8 mouse cellular contexts compared by ENCODE assay signal in the genomic region with DNA sequence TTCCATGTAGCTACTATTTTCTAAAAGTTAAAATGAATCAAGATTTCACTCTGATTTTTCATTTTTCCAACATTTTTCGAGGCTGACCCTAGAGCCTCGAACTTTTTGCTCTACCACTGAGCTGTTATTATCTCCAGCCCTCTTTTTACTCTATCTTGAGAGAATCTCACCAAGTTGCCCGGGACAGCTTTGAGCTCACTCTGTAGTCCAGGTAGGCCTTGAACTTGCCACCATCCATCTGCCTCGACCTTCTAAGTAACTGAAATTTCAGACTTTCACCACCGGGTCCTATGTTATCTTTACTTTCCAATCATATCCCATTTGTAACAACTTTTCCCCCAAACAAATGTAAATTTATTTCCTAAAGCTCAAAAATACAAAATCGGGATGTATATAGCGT. TPM values are rescaled to one million over a fixed set of nuclear protein-coding genes. Genes with fewer than 3 reads are reported as not detected.
DNase-seq lines count a peak whose midpoint lies in the region; ATAC-seq lines count a peak whose summit lies in the region.

No protein-coding gene starts in this region.

- H3K4me3 ChIP-seq in neural tube, embryonic 11.5 days (ENCODE audit: low read depth, low read length) = peak overlapping the region; percentile 99
- H3K4me3 ChIP-seq in limb, embryonic 12.5 days (replicated peaks) = peak overlapping the region; percentile 99
- peak overlapping the region; percentile 100 for H3K4me3 ChIP-seq in stomach, embryonic 16.5 days (replicated peaks; ENCODE audit: low read length)

- H3K9me3 ChIP-seq in neural tube, embryonic 11.5 days (ENCODE audit: control insufficient read depth, low read length) = no peaks in the 10 kb centered on the region
- no peaks in the 10 kb centered on the region for H3K9me3 ChIP-seq in limb, embryonic 12.5 days
- no peaks in the 10 kb centered on the region for H3K9me3 ChIP-seq in stomach, embryonic 16.5 days (replicated peaks; ENCODE audit: control insufficient read depth, low read length)

- peak; percentile 31 for DNase-seq in adrenal gland, adult 2 months
- DNase-seq in adrenal gland, adult 8-10 months = no peak
- DNase-seq in neural tube, embryonic 11.5 days (ENCODE audit: low spot score) = no peak
- DNase-seq in neural tube, embryonic 10.5 days (ENCODE audit: extremely low spot score, low spot score) = no peak
- no peak for DNase-seq in thymus, postnatal 25 days
- DNase-seq in left cerebral cortex, postnatal 14 days (ENCODE audit: low spot score in 2 of 2) = no peak

- H3K9ac ChIP-seq in neural tube, embryonic 11.5 days (ENCODE audit: low read length) = peak overlapping the region; percentile 98; the same call in 1 of the 2 replicates
- H3K9ac ChIP-seq in limb, embryonic 12.5 days (replicated peaks) = peak overlapping the region; percentile 99
- H3K9ac ChIP-seq in stomach, embryonic 16.5 days (ENCODE audit: low read length) = peak overlapping the region; percentile 99

- no peaks in the 10 kb centered on the region for H3K27me3 ChIP-seq in neural tube, embryonic 11.5 days (ENCODE audit: control insufficient read depth, insufficient read depth, low read length)
- no peaks in the 10 kb centered on the region for H3K27me3 ChIP-seq in limb, embryonic 12.5 days
- no peaks in the 10 kb centered on the region for H3K27me3 ChIP-seq in stomach, embryonic 16.5 days (ENCODE audit: control insufficient read depth, insufficient read depth, low read length)

- intact Hi-C loops in left cerebral cortex, postnatal 14 days (cut with DNase I) = loop anchor here (5.0 to 10.0 kb wide), 2 partner anchors 83 to 190 kb away; partner anchors contain the start of gene Adpgk

- no peak for ATAC-seq in neural tube, embryonic 11.5 days (ENCODE audit: insufficient read depth, low FRiP score, low TSS enrichment)
- ATAC-seq in limb, embryonic 12.5 days (ENCODE audit: insufficient number of reproducible peaks, insufficient read depth, low FRiP score, low TSS enrichment, low read depth) = no peak
- ATAC-seq in stomach, embryonic 16.5 days (ENCODE audit: insufficient read depth, low FRiP score) = no peak

- H3K4me2 ChIP-seq in neural tube, embryonic 11.5 days (ENCODE audit: low read depth) = peak overlapping the region; percentile 69
- H3K4me2 ChIP-seq in limb, embryonic 12.5 days = peak overlapping the region; percentile 87
- peak overlapping the region; percentile 73 for H3K4me2 ChIP-seq in stomach, embryonic 16.5 days (ENCODE audit: low read depth, low read length)

- peaks cover 5% of the 10 kb centered on the region; the same call in 1 of the 2 replicates for H3K4me1 ChIP-seq in neural tube, embryonic 11.5 days (ENCODE audit: control insufficient read depth, insufficient read depth, low read length)
- peaks cover 12% of the 10 kb centered on the region for H3K4me1 ChIP-seq in limb, embryonic 12.5 days (replicated peaks)
- H3K4me1 ChIP-seq in stomach, embryonic 16.5 days (ENCODE audit: control insufficient read depth, insufficient read depth, low read length) = peaks cover 6% of the 10 kb centered on the region; the same call in 1 of the 2 replicates

- H3K36me3 ChIP-seq in neural tube, embryonic 11.5 days (ENCODE audit: control insufficient read depth, insufficient read depth, low read length) = no peaks in the 10 kb centered on the region
- H3K36me3 ChIP-seq in limb, embryonic 12.5 days = peaks cover 15% of the 10 kb centered on the region; the same call in 1 of the 2 replicates
- H3K36me3 ChIP-seq in stomach, embryonic 16.5 days (ENCODE audit: control insufficient read depth, insufficient read depth, low read length) = no peaks in the 10 kb centered on the region

- 20% methylated on average over 7 of the region's 7 CpGs for WGBS in neural tube, embryonic 11.5 days
- WGBS in limb, embryonic 12.5 days = 21% methylated on average over 7 of the region's 7 CpGs
- WGBS in stomach, embryonic 16.5 days = 9% methylated on average over 7 of the region's 7 CpGs

- H3K27ac ChIP-seq in neural tube, embryonic 11.5 days (ENCODE audit: low read depth, low read length) = no peak overlapping the region
- no peak overlapping the region for H3K27ac ChIP-seq in limb, embryonic 12.5 days
- H3K27ac ChIP-seq in stomach, embryonic 16.5 days (ENCODE audit: low read length) = no peak overlapping the region

RNA-seq across cellular contexts. Expression of gene Arih1, which starts 1.7 kb away (rescaled TPM):
- 100 to 1,000 TPM in 1 of 2 experiments, 10 to 100 TPM in 1; 99.3 to 152 TPM for total RNA-seq in adrenal gland, adult 2 months (2021)
- polyA plus RNA-seq in adrenal gland, adult 2 months (2012; rRNA removed) = 10.2 and 13.6 TPM in 2 replicates
- total RNA-seq in adrenal gland, adult 8-10 months (2022) = 100 to 1,000 TPM; 107 to 144 (median 120) TPM
- 18.5 and 22.1 TPM in 2 replicates for polyA plus RNA-seq in neural tube, embryonic 11.5 days (2014; fragmentation: Nextera tagmentation; extraction: Ambion mirVana)
- polyA plus RNA-seq in limb, embryonic 12.5 days (2016; fragmentation: Nextera tagmentation; extraction: Ambion mirVana) = 23.8 and 25.3 TPM in 2 replicates
- polyA plus RNA-seq in stomach, embryonic 16.5 days (2015; fragmentation: Nextera tagmentation; extraction: Ambion mirVana) = 9.5 and 12.3 TPM in 2 replicates
- 100 to 1,000 TPM; 105 to 110 TPM for total RNA-seq in left cerebral cortex, postnatal 14 days (2021)

RNA-seq across cellular contexts. Expression of gene Hexa, which starts 54.6 kb away (rescaled TPM):
- 100 to 1,000 TPM; 134 to 162 TPM for total RNA-seq in adrenal gland, adult 2 months (2021)
- 123 and 137 TPM in 2 replicates for polyA plus RNA-seq in adrenal gland, adult 2 months (2012; rRNA removed)
- 100 to 1,000 TPM; 125 to 176 (median 142) TPM for total RNA-seq in adrenal gland, adult 8-10 months (2022)
- polyA plus RNA-seq in neural tube, embryonic 11.5 days (2014; fragmentation: Nextera tagmentation; extraction: Ambion mirVana) = 43.2 and 49.9 TPM in 2 replicates
- polyA plus RNA-seq in limb, embryonic 12.5 days (2016; fragmentation: Nextera tagmentation; extraction: Ambion mirVana) = 49.7 and 53.0 TPM in 2 replicates
- polyA plus RNA-seq in stomach, embryonic 16.5 days (2015; fragmentation: Nextera tagmentation; extraction: Ambion mirVana) = 80.9 and 87.9 TPM in 2 replicates
- total RNA-seq in left cerebral cortex, postnatal 14 days (2021) = 10 to 100 TPM; 40.1 to 43.3 TPM

RNA-seq across cellular contexts. Expression of gene Tmem202, which starts 54.9 kb away (rescaled TPM):
- 1 to 10 TPM; 2.5 to 3.5 TPM for total RNA-seq in adrenal gland, adult 2 months (2021)
- polyA plus RNA-seq in adrenal gland, adult 2 months (2012; rRNA removed) = 4.1 and 4.4 TPM in 2 replicates
- total RNA-seq in adrenal gland, adult 8-10 months (2022) = 1 to 10 TPM; 1.5 to 3.9 (median 3.5) TPM
- not detected in 2 replicates for polyA plus RNA-seq in neural tube, embryonic 11.5 days (2014; fragmentation: Nextera tagmentation; extraction: Ambion mirVana)
- polyA plus RNA-seq in limb, embryonic 12.5 days (2016; fragmentation: Nextera tagmentation; extraction: Ambion mirVana) = 0.19 TPM in 1 of 2 replicates, not detected in the other
- polyA plus RNA-seq in stomach, embryonic 16.5 days (2015; fragmentation: Nextera tagmentation; extraction: Ambion mirVana) = not detected in 2 replicates
- total RNA-seq in left cerebral cortex, postnatal 14 days (2021) = 1 to 10 TPM; 2.0 to 3.5 TPM
